Mouse (Mus musculus): Measurements from ENCODE around the gene Dpy19l2. TPM values are rescaled to one million over a fixed set of nuclear protein-coding genes. Genes with fewer than 3 reads are reported as not detected.
"Not testable (repeated sequence)": the region's sequence is repeated elsewhere in the genome, so short reads cannot be mapped to it uniquely, and the experiment has no call there.

The Dpy19l2 gene
- 0.07 and 0.09 TPM in 2 replicates for polyA plus RNA-seq (2015; fragmentation: Nextera tagmentation; extraction: Ambion mirVana)

DNA sequence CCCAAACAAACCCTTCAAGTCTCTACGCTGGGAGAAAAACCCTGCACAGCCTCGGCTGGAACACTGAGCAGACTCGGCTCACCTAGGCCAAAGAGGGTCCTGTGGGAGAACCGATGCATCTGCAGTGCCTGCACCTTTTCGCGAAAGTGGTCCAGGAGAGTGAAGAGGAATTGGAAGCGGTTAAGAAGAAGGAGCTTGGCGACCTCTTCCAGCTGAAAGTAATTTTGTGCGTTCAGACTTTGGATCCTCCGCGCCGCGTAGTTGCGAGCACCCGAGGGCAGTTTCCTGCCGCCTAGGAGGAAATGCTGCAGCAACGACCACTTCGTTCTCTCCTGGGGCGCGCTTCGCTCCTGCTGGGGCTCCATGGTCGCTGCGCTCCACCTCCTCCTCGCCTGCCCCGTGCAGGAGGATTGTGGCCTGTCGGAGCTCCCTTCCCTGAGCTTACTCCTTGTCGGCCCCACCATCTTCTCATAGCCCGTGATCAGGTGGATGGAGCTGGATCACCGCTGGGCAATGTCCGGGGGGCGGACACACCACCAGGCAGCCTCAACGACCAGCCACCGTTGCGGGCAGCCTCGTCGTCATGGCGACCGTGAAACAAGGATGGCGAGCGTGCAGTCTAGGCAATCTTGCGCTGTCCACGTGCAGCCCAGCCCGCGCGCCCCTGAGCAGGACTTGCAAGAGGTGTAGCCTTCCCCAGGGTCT, at the start of gene Dpy19l2:
Dpy19l2 (minus strand) TSS at position 594 of the 705 bp plus-strand sequence.
- no peak for ATAC-seq (ENCODE audit: insufficient number of reproducible peaks, low FRiP score, low TSS enrichment, low read depth)
- under 1% methylated on average over 45 of the region's 45 CpGs for WGBS
- peak within 1 kb of the TSS; percentile 35 for H3K4me3 ChIP-seq
- H3K9ac ChIP-seq, result no peak within 1 kb of the TSS
- H3K9me3 ChIP-seq, result no peaks in the 10 kb centered on the region
- peaks cover 23% of the 10 kb centered on the region for H3K27me3 ChIP-seq
- H3K27ac ChIP-seq, result no peak within 1 kb of the TSS
- peaks cover 9% of the 10 kb centered on the region for H3K4me1 ChIP-seq
- peak within 1 kb of the TSS; percentile 86 for H3K4me2 ChIP-seq
- H3K36me3 ChIP-seq, result no peaks in the 10 kb centered on the region

DNA sequence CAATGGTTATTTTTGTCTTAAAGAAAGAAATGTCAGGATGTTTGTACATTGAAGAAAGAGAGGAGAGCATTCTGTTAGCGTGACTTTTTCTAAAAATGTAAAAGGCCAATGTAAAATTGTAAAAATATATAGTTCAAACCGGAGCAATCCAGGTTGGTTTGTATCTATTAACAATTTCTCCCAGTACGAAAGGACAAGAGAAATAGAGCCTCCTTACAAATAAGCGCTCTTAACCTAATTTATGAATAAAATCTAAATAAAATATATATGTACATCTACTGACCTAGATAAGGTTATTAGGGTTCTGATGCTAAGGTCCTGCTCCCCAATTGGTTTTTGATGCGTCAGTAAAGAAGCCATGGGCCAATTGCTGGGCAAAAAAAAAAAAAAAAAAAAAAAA, 48.9 kb upstream of the Dpy19l2 start:
- 87% methylated on average over 5 of the region's 5 CpGs for WGBS
- no peaks in the 10 kb centered on the region for H3K4me1 ChIP-seq
- no peak overlapping the region for H3K27ac ChIP-seq
- no peak overlapping the region for H3K9ac ChIP-seq
- ATAC-seq (ENCODE audit: insufficient number of reproducible peaks, low FRiP score, low TSS enrichment, low read depth), result no peak
- no peaks in the 10 kb centered on the region for H3K27me3 ChIP-seq
- H3K4me3 ChIP-seq, result no peak overlapping the region
- no peaks in the 10 kb centered on the region for H3K9me3 ChIP-seq
- no peaks in the 10 kb centered on the region for H3K36me3 ChIP-seq
- no peak overlapping the region for H3K4me2 ChIP-seq

DNA sequence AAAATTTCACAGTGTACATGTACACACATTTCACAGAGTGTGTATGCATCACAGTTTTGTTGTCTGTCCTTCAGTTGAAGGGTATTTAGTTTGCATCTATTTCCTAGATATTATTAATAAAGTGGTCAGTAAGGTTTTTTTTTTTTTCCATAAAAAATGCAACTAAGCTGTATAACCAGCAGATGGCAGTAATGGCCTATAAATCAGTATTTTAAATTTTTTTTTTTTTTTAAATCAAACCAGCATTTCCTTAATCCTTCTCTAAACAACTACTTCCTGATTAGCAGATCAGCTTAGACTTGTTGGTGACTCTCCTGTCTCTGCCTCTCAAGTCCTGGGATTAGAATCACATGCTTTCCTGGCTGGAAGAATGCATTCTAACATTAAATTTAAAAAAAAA, 5.2 kb upstream of the Dpy19l2 start:
- Histone ChIP-seq H3K27ac (no peak overlapping the region), H3K9me3 (no peaks in the 10 kb centered on the region), H3K4me2 (no peak overlapping the region), H3K27me3 (peaks cover 13% of the 10 kb centered on the region), H3K4me3 (no peak overlapping the region), H3K9ac (no peak overlapping the region), H3K4me1 (peaks cover 2% of the 10 kb centered on the region), H3K36me3 (no peaks in the 10 kb centered on the region)
- no peak for ATAC-seq (ENCODE audit: insufficient number of reproducible peaks, low FRiP score, low TSS enrichment, low read depth)

DNA sequence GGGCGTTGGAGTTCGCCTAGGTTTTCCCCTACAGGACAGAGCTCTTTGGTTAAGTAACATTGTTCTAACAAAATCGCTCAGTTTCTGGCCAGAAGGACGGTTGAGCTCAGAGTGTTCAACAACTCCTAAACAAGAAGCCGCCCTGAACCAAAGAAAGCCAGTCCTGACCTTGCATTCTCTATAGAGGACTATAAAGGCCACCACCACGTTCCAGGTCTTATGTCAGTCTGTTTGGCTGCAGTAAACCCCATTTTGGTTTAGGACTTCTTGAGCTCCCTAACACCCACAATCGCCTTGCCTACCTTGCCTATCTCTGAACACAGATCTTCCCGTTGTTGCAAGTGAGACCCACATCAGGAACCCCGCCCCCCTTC, 299 bp upstream of the Dpy19l2 start:
- Histone ChIP-seq H3K27me3 (peaks cover 23% of the 10 kb centered on the region), H3K9ac (no peak overlapping the region), H3K36me3 (no peaks in the 10 kb centered on the region), H3K4me2 (peak overlapping the region; percentile 86), H3K9me3 (no peaks in the 10 kb centered on the region), H3K4me1 (peaks cover 9% of the 10 kb centered on the region), H3K27ac (no peak overlapping the region), H3K4me3 (peak overlapping the region; percentile 35)
- 12% methylated on average over 9 of the region's 9 CpGs for WGBS
- no peak for ATAC-seq (ENCODE audit: insufficient number of reproducible peaks, low FRiP score, low TSS enrichment, low read depth)

DNA sequence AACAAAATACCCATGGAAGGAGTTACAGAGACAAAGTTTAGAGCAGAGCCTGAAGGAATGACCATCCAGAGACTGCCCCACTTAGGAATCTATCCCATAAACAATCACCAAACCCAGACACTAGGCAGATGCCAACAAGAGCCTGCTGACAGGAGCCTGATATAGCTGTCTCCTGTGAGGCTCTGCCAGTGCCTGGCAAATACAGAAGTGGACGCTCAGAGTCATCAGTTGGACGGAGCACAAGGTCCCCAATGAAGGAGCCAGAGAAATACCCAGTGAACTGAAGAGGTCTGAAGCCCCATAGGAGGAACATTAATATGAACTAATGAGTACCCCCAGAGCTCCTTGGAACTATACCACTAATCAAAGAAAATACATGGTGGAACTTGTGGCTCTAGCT, 58.8 kb downstream of the Dpy19l2 start:
- whole genome bisulfite sequencing, result 91% methylated on average over 2 of the region's 2 CpGs
- H3K4me2 ChIP-seq, H3K27ac ChIP-seq: not testable (repeated sequence)

DNA sequence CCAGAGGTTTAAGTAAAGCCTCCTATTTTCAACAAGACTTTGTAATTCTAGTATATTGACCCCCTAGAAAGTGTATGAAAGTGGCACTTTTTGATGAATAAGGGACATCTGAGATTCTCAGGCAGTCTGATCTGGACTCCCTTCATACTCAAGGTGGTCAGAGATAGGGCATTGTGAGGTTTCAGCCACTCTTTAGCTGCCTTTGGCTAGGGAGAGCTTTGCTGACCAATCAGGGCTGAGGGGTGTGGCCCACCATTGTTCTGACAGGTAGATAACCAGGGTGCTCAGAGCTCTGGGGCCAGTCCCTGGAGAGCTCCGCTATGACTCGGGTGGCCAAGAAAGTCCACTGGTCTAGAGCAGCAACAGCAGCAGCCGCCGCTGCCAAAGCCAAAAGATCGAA, 71.2 kb downstream of the Dpy19l2 start, which contains the start of gene Cypt4:
Cypt4 (plus strand) TSS at position 301 of the 400 bp plus-strand sequence.
- Histone ChIP-seq H3K4me1 (no peaks in the 10 kb centered on the region), H3K36me3 (no peaks in the 10 kb centered on the region), H3K4me3 (no peak within 1 kb of the TSS), H3K9ac (no peak within 1 kb of the TSS), H3K4me2 (no peak within 1 kb of the TSS), H3K9me3 (no peaks in the 10 kb centered on the region), H3K27ac (no peak within 1 kb of the TSS), H3K27me3 (no peaks in the 10 kb centered on the region)
- ATAC-seq (ENCODE audit: insufficient number of reproducible peaks, low FRiP score, low TSS enrichment, low read depth), result no peak
- 91% methylated on average over 5 of the region's 5 CpGs for WGBS

More for the DNA sequence above, 58.8 kb downstream of the Dpy19l2 start:
- H3K36me3 ChIP-seq; H3K4me3 ChIP-seq; H3K4me1 ChIP-seq; H3K9ac ChIP-seq; H3K27me3 ChIP-seq; H3K9me3 ChIP-seq; ATAC-seq (ENCODE audit: insufficient number of reproducible peaks, low FRiP score, low TSS enrichment, low read depth): not testable (repeated sequence)

DNA sequence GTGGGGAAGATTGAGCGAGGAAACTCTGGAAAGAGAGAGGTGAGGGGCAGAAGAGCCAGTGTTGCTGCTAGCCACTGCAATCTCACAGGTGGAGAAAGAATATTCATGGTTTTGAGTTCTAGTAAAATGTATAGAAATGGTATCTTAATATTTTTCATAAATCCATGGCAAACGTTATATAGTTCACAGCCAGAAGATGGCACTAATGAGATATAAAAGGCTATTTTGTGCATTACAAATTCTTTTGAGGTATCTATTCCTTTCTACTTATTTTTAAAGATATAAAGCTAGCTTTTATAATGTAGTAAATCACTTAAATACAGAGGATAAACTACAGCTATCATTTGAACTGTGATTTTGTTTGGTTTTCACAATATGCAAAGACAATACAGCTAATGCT, 157.9 kb downstream of the Dpy19l2 start:
- no peak for ATAC-seq (ENCODE audit: insufficient number of reproducible peaks, low FRiP score, low TSS enrichment, low read depth)
- no peak overlapping the region for H3K9ac ChIP-seq
- no peaks in the 10 kb centered on the region for H3K27me3 ChIP-seq
- no peak overlapping the region for H3K27ac ChIP-seq
- no peaks in the 10 kb centered on the region for H3K36me3 ChIP-seq
- no peaks in the 10 kb centered on the region for H3K4me1 ChIP-seq
- 46% methylated on average over 2 of the region's 2 CpGs for WGBS
- H3K4me2 ChIP-seq, result no peak overlapping the region
- H3K9me3 ChIP-seq, result no peaks in the 10 kb centered on the region
- H3K4me3 ChIP-seq, result no peak overlapping the region

DNA sequence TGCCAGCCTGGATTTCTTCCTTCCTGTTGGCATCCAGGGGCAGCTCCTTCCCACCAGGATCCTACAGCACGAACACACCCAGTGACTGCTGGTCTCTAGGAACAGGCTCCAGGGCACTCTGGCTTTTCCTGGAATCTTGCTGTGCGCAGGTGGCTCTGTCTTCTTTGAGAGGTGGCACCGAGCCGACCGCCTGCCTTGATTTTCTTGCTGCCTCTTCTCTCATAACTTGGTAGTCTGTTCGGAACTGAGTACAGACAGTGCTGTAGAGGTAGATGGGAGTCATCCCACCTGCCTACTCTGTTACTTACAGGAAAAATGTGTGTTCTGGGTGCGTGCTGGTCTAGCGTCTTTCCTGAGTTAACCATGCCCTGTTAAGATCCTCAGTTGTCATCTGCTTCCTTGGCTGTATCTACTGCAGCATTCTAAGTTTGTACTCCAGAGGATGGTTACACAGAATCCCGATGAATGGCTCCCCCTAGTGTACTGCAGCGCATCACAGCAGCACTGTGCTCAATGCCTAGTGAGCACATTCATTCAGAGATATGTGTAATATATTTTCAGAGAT, 179.4 kb downstream of the Dpy19l2 start:
- no peaks in the 10 kb centered on the region for H3K9me3 ChIP-seq
- H3K36me3 ChIP-seq, result no peaks in the 10 kb centered on the region
- no peaks in the 10 kb centered on the region for H3K27me3 ChIP-seq
- no peaks in the 10 kb centered on the region for H3K4me1 ChIP-seq
- WGBS, result 54% methylated on average over 10 of the region's 10 CpGs
- no peak overlapping the region for H3K4me3 ChIP-seq
- no peak overlapping the region for H3K4me2 ChIP-seq
- H3K27ac ChIP-seq, result no peak overlapping the region
- ATAC-seq (ENCODE audit: insufficient number of reproducible peaks, low FRiP score, low TSS enrichment, low read depth), result no peak
- no peak overlapping the region for H3K9ac ChIP-seq

DNA sequence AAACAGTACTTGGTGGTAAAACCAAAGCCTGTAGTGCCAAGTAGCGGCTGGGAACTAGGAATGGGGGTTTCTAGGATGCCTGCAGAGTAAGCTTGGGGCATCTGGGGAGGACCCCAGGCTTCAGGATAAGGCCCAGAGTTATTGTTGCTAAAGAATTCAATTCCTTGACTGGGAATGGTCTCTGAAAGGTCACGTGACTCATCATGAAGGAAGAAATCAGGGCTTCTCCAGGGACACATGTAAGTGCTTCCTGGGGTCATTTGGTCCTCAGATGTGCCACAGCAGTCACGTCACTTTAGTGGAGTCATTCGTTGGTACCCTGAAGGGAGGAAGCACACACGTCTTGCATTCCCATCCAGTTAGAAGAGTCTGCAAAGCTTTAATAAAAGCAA, 182.0 kb downstream of the Dpy19l2 start:
- WGBS, result 67% methylated on average over 5 of the region's 5 CpGs
- H3K4me3 ChIP-seq, result no peak overlapping the region
- no peaks in the 10 kb centered on the region for H3K36me3 ChIP-seq
- H3K9ac ChIP-seq, result no peak overlapping the region
- no peaks in the 10 kb centered on the region for H3K4me1 ChIP-seq
- ATAC-seq (ENCODE audit: insufficient number of reproducible peaks, low FRiP score, low TSS enrichment, low read depth), result no peak
- H3K9me3 ChIP-seq, result no peaks in the 10 kb centered on the region
- H3K4me2 ChIP-seq, result no peak overlapping the region
- H3K27me3 ChIP-seq, result no peaks in the 10 kb centered on the region
- H3K27ac ChIP-seq, result no peak overlapping the region

DNA sequence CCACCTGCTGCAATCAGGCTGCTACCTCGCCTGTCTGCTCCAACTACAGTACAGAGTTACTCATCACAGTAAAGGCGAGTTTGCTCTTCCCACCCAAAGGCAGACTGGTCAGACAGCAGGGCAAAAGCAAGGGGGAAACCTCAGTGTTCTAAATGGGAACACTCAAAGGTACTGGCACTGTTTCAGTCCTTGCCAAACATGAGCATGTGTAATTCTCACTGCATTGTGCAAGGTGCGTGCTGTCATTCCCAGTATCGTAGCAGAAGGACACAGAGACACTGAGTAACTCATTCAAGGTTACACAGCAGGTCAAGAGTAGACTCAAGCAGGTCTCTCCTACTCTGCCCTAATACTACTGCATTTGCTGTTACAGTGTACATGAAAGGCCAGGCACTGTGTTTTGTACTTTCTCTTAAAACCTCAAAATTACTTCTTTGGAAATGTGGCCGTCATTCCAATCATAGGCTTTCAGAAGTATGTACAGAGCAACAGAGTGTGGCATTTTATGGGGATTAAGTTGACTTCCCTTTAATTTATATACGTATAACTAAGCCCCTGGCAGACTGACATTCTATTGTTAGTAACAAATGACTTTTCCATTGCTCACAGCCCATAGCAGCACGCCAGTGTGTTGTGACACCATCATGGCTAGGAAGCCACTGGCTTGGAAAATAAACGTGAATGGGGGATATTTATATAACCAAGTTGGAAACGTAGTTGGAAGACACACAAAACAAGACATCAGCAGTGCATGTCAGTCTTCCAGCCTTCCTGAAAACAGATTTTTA, 182.6 kb downstream of the Dpy19l2 start:
- Histone ChIP-seq H3K9ac (no peak overlapping the region), H3K4me3 (no peak overlapping the region), H3K4me1 (no peaks in the 10 kb centered on the region), H3K36me3 (no peaks in the 10 kb centered on the region), H3K9me3 (no peaks in the 10 kb centered on the region), H3K27me3 (no peaks in the 10 kb centered on the region), H3K27ac (no peak overlapping the region), H3K4me2 (no peak overlapping the region)
- WGBS, result 52% methylated on average over 9 of the region's 9 CpGs
- ATAC-seq (ENCODE audit: insufficient number of reproducible peaks, low FRiP score, low TSS enrichment, low read depth), result no peak

DNA sequence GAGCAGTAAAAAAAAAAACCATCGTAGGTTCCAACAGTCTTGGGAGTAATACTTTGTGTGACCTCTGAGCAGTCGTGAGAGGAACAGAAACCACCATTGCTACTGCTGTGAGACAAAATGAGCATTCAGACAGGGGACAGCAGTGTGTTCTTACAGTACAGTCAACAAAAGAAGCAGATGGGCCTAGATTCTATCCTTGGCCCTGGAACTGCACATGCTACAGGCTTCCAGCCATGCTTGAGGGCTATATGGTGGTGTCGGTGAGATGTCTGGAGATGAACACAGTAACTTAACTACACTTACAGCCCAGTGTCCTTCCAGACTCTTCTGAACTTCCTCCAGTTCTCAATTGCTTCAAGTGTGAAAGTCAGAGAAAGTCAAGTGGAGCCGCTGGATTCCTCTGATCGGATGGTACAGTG, 184.0 kb downstream of the Dpy19l2 start:
- Histone ChIP-seq H3K9ac (no peak overlapping the region), H3K4me1 (no peaks in the 10 kb centered on the region), H3K27me3 (no peaks in the 10 kb centered on the region), H3K36me3 (no peaks in the 10 kb centered on the region), H3K4me3 (no peak overlapping the region), H3K4me2 (no peak overlapping the region), H3K9me3 (no peaks in the 10 kb centered on the region), H3K27ac (no peak overlapping the region)
- 89% methylated on average over 5 of the region's 5 CpGs for WGBS
- no peak for ATAC-seq (ENCODE audit: insufficient number of reproducible peaks, low FRiP score, low TSS enrichment, low read depth)

Data from limb, embryonic 15.5 days (tissue).